Mouse (Mus musculus) retina, postnatal 7 days (tissue): ENCODE results near the gene Gon7.

Experiments used
- DNase-seq: peaks from one replicate; pipeline ENCODE4 v3.0.0-alpha.2; 2012; ENCODE audit warnings: low read depth, low spot score

Gon7 gene

GRCm38 (mm10) chr12:102705906-102706640 is 51.5 kb downstream of the Gon7 start:
- no peak for DNase-seq

- DNase-seq: peak; percentile 85
Measured at GRCm38 (mm10) chr12:102705216-102705871, 52.3 kb downstream of the Gon7 start.

- DNase-seq: peak; percentile 60
Measured at GRCm38 (mm10) chr12:102704457-102705198, 53.0 kb downstream of the Gon7 start, which contains the start of gene Itpk1. Gene Itpk1, minus strand, starts transcription at chr12:102704930.

- no peak for DNase-seq
Measured at GRCm38 (mm10) chr12:102703921-102704408, 53.6 kb downstream of the Gon7 start.

- no peak for DNase-seq
Measured at GRCm38 (mm10) chr12:102703441-102703840, 54.2 kb downstream of the Gon7 start.
